Mouse (Mus musculus) ES-E14 (cell line): ENCODE data around the gene Loxl3.

ENCODE experiments used
- HCFC1 ChIP-seq: IDR thresholded peaks from 2 replicates; pipeline ENCODE4 v1.6.1; 2012; ENCODE audit warnings: low read length, inconsistent platforms, borderline replicate concordance; ENCODE audit not compliant: insufficient read depth
- ZNF384 ChIP-seq: IDR thresholded peaks from 2 replicates; pipeline ENCODE4 v1.6.1; 2012; ENCODE audit warnings: low read depth, low read length, inconsistent platforms

DNA sequence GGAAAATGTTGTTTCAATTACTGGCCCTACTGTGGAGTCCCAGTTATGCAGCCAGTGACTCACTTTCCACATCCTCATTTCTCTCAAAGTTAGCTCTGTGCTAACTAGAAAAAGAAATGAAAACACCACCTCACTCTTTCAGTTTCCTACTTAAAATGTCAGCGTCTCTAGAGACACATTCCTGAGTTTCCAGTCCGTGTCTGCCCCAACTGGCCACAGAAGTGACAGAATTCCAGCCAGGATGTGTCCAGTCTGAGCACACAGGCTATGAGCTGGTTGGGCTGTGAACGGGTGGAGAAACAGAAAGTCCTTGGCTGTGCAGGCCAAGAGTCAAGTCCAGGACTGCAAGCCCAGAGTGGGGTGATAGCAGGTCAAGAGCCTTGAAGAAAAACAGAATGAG is 16.8 kb upstream of the Loxl3 start:
- no peak for TF ChIP-seq ZNF384
- TF ChIP-seq HCFC1, result no peak
